Mouse (Mus musculus) heart, adult 2 months (tissue): ENCODE measurements around the gene Sctr.

ENCODE experiments used
- CTCF ChIP-seq: fragments of 200-600 bp; IDR thresholded peaks from 2 replicates; pipeline ENCODE4 v1.8.1; 2022; ENCODE audit warnings: antibody characterized with exemption, mild to moderate bottlenecking, moderate library complexity
- EP300 ChIP-seq: fragments of 200-500 bp; IDR thresholded peaks from 2 replicates; pipeline ENCODE4 v1.6.1; 2011; ENCODE audit warnings: low read depth, low read length, control low read depth; ENCODE audit not compliant: insufficient read depth

GRCm38 (mm10) chr1:120025050-120025439, 18.4 kb downstream of the Sctr start:
- 0 out of 2 replicates have a peak, but pooled peaks have one; percentile 3 for TF ChIP-seq CTCF
- no peak for TF ChIP-seq EP300
